Mouse (Mus musculus) megakaryocyte, embryonic 14.5 days (primary cell): Measurements from ENCODE around the gene Id2. TPM values are rescaled to one million over a fixed set of nuclear protein-coding genes. Genes with fewer than 3 reads are reported as not detected.

ENCODE experiments used
- H3K27me3 ChIP-seq: replicated peaks from 2 replicates; pipeline ENCODE3; 2012; ENCODE audit warnings: inconsistent platforms
- H3K36me3 ChIP-seq: replicated peaks from 2 replicates; pipeline ENCODE3; 2012; ENCODE audit warnings: low read length, inconsistent platforms, mixed read lengths
- H3K4me1 ChIP-seq: 2 replicates; pipeline ENCODE4 v1.6.1; 2012; ENCODE audit warnings: inconsistent platforms
- H3K4me3 ChIP-seq: replicated peaks from 2 replicates; pipeline ENCODE3; 2012; ENCODE audit warnings: moderate library complexity, mild to moderate bottlenecking, inconsistent platforms
- H3K9me3 ChIP-seq: 2 replicates; pipeline ENCODE4 v1.6.1; 2012; ENCODE audit warnings: inconsistent platforms
- FLI1 ChIP-seq: IDR thresholded peaks from 2 replicates; pipeline ENCODE4 v1.6.1; 2012; ENCODE audit warnings: low read length, inconsistent platforms, mixed read lengths
- GATA1 ChIP-seq: IDR thresholded peaks from 3 replicates; pipeline ENCODE4 v1.6.1; 2012; ENCODE audit warnings: mixed read lengths, low read length, inconsistent platforms, borderline replicate concordance
- polyA plus RNA-seq: library from polyadenylated mRNA; stranded (reverse); fragments of >175 nt; gene quantifications from 2 replicates; pipeline ENCODE4 v1.2.3, GENCODE M21; 2012; ENCODE audit warnings: low replicate concordance; ENCODE audit not compliant: insufficient read depth

Id2 gene
- polyA plus RNA-seq = 8.1 TPM in 1 of 2 replicates, not detected in the other

GRCm38 (mm10) chr12:25097052-25097209 is at the start of gene Id2:
Gene Id2 (minus strand): TSS chr12:25097140.
- Histone ChIP-seq H3K4me3 (peak within 1 kb of the TSS; percentile 95), H3K4me1 (peaks cover 85% of the 10 kb centered on the region), H3K27me3 (peaks cover 61% of the 10 kb centered on the region), H3K9me3 (peaks cover 3% of the 10 kb centered on the region; the same call in 1 of the 2 replicates), H3K36me3 (peaks cover 8% of the 10 kb centered on the region)
- TF ChIP-seq GATA1 (no peak), FLI1 (no peak)

GRCm38 (mm10) chr12:25145344-25145698 is 48.4 kb upstream of the Id2 start:
- H3K4me3 ChIP-seq = no peak overlapping the region
- no peaks in the 10 kb centered on the region for H3K36me3 ChIP-seq
- H3K27me3 ChIP-seq = peaks cover 52% of the 10 kb centered on the region
- TF ChIP-seq FLI1 (no peak), GATA1 (no peak)
- no peaks in the 10 kb centered on the region for H3K9me3 ChIP-seq
- peaks cover 19% of the 10 kb centered on the region for H3K4me1 ChIP-seq

- H3K4me1 ChIP-seq = peaks cover 19% of the 10 kb centered on the region
- no peak overlapping the region for H3K4me3 ChIP-seq
- no peaks in the 10 kb centered on the region for H3K36me3 ChIP-seq
- H3K9me3 ChIP-seq = no peaks in the 10 kb centered on the region
- TF ChIP-seq GATA1 (no peak), FLI1 (no peak)
- peaks cover 57% of the 10 kb centered on the region for H3K27me3 ChIP-seq
These were observed 47.8 kb upstream of the Id2 start for GRCm38 (mm10) chr12:25144591-25145343.

- H3K27me3 ChIP-seq = peaks cover 66% of the 10 kb centered on the region
- H3K9me3 ChIP-seq = no peaks in the 10 kb centered on the region
- H3K4me1 ChIP-seq = peaks cover 19% of the 10 kb centered on the region
- no peaks in the 10 kb centered on the region for H3K36me3 ChIP-seq
- no peak for TF ChIP-seq FLI1
- no peak for TF ChIP-seq GATA1
- peak overlapping the region; percentile 1 for H3K4me3 ChIP-seq
These were observed 46.6 kb upstream of the Id2 start for GRCm38 (mm10) chr12:25143492-25143891.

- Histone ChIP-seq H3K27me3 (peaks cover 71% of the 10 kb centered on the region), H3K4me1 (peaks cover 19% of the 10 kb centered on the region), H3K4me3 (no peak overlapping the region), H3K9me3 (no peaks in the 10 kb centered on the region), H3K36me3 (no peaks in the 10 kb centered on the region)
- TF ChIP-seq GATA1 (no peak), FLI1 (no peak)
These were observed 45.3 kb upstream of the Id2 start for GRCm38 (mm10) chr12:25142251-25142650.

- Histone ChIP-seq H3K4me1 (peaks cover 19% of the 10 kb centered on the region), H3K36me3 (no peaks in the 10 kb centered on the region), H3K9me3 (no peaks in the 10 kb centered on the region), H3K4me3 (no peak overlapping the region), H3K27me3 (peaks cover 71% of the 10 kb centered on the region)
- no peak for TF ChIP-seq FLI1
- no peak for TF ChIP-seq GATA1
These were observed 44.4 kb upstream of the Id2 start for GRCm38 (mm10) chr12:25141311-25141710.

GRCm38 (mm10) chr12:25140115-25140514 is 43.2 kb upstream of the Id2 start:
- H3K36me3 ChIP-seq = no peaks in the 10 kb centered on the region
- no peaks in the 10 kb centered on the region for H3K9me3 ChIP-seq
- peaks cover 19% of the 10 kb centered on the region for H3K4me1 ChIP-seq
- H3K4me3 ChIP-seq = no peak overlapping the region
- peaks cover 80% of the 10 kb centered on the region for H3K27me3 ChIP-seq
- no peak for TF ChIP-seq GATA1
- no peak for TF ChIP-seq FLI1

GRCm38 (mm10) chr12:25138616-25139015 is 41.7 kb upstream of the Id2 start:
- Histone ChIP-seq H3K9me3 (no peaks in the 10 kb centered on the region), H3K4me1 (peaks cover 18% of the 10 kb centered on the region), H3K27me3 (peaks cover 79% of the 10 kb centered on the region), H3K36me3 (no peaks in the 10 kb centered on the region), H3K4me3 (no peak overlapping the region)
- TF ChIP-seq GATA1 = no peak
- TF ChIP-seq FLI1 = no peak

GRCm38 (mm10) chr12:25132046-25132445 is 35.1 kb upstream of the Id2 start:
- Histone ChIP-seq H3K36me3 (no peaks in the 10 kb centered on the region), H3K4me1 (peaks cover 28% of the 10 kb centered on the region), H3K27me3 (peaks cover 72% of the 10 kb centered on the region), H3K9me3 (no peaks in the 10 kb centered on the region), H3K4me3 (no peak overlapping the region)
- TF ChIP-seq GATA1 (no peak), FLI1 (no peak)

- Histone ChIP-seq H3K36me3 (no peaks in the 10 kb centered on the region), H3K9me3 (peaks cover 9% of the 10 kb centered on the region), H3K4me3 (no peak overlapping the region), H3K4me1 (peaks cover 36% of the 10 kb centered on the region), H3K27me3 (peaks cover 65% of the 10 kb centered on the region)
- TF ChIP-seq GATA1 (no peak), FLI1 (no peak)
These were observed 30.7 kb upstream of the Id2 start for GRCm38 (mm10) chr12:25127629-25128028.

- Histone ChIP-seq H3K4me3 (no peak overlapping the region), H3K27me3 (peaks cover 64% of the 10 kb centered on the region), H3K36me3 (no peaks in the 10 kb centered on the region), H3K9me3 (peaks cover 9% of the 10 kb centered on the region), H3K4me1 (peaks cover 22% of the 10 kb centered on the region)
- no peak for TF ChIP-seq FLI1
- no peak for TF ChIP-seq GATA1
These were observed 29.3 kb upstream of the Id2 start for GRCm38 (mm10) chr12:25126228-25126627.
